Mouse (Mus musculus): Measurements from ENCODE around the gene Mex3b.
A peak's percentile ranks its signal among the peaks of the same experiment; 100 is the strongest.

Gene Mex3b

DNA sequence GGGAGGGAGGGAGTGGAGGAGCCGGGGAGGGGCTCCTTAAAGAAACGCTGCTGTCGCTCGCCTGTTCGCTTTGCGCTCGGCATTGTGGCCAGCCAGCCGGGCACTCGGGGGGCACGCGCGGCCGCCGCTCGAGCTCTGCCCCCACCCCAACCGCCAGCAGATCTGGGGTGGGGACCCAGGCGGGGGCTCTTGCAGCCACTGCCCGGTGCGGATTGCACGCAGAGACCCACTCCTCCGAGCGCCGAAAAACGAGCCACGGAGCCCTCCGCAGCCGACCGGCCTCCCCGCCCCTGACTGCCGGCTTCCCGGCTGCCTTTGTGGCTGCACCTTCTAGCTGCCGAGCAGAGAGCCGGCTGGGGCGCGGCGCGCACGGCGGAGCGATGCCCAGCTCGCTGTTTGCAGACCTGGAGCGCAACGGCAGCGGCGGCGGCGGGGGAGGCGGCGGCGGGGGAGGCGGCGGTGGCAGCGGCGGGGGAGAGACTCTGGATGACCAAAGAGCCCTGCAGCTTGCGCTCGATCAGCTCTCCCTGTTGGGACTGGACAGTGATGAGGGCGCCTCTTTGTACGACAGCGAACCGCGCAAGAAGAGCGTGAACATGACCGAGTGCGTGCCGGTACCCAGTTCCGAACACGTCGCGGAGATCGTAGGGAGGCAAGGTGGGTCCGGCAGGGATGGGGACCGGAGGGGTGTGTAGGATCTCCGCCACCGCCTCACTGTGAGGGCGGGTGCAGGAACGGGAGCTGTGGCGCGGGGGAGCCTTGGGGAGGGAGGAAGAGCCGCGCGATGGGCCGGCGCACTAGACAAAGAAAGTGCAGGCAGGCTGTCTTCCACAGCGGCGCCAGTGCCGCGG lies at the start of gene Mex3b:
Gene Mex3b (plus strand): TSS at position 63 of the 851 bp plus-strand sequence.
- DNase-seq = peak; percentile 66 to 72

- no peak for DNase-seq
Measured at GRCm38 (mm10) chr7:82819541-82819940, 47.6 kb upstream of the Mex3b start.

DNA sequence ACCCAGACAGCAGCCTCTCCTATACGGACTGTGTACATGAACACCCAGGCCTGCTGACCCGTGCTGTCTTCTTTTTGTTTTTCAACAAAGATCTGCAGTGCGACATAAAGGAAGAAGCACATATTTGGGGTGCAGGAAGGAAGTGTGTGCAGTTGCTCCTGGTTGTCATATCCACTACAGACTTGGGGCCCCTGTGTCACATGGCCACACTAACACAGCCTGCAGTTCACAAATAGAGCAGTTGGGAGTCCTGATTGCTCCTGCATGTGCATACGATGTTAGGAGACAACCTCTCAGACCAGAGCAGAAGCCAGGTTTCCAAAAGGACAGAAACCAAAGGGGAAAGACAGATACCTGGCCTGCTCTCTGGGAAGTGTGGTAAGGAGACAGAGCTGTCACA lies 46.5 kb upstream of the Mex3b start:
- peak; percentile 30 to 34 for DNase-seq

DNA sequence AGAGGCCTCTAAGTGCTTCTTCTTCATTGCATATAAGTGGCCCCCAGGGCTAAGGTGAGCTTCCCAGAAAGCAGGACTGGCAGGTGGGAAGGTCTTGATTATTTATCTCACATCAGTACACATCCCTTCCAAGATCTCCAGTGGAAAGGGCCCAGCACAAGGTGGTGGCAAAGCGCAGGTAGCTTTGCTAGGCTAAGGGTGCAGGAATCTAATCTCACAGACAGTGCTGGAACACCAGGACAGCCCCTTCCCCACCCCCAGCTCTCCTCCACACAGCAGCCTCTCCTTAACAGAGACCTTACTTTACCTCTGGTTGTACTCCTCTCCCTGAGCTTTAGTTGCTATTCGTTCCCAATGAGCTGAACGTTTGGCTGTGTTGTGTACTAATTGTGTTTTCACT lies 45.6 kb upstream of the Mex3b start:
- no peak for DNase-seq

GRCm38 (mm10) chr7:82822528-82822927 lies 44.6 kb upstream of the Mex3b start:
- no peak for DNase-seq

GRCm38 (mm10) chr7:82828193-82828592 lies 38.9 kb upstream of the Mex3b start:
- DNase-seq = no peak

DNA sequence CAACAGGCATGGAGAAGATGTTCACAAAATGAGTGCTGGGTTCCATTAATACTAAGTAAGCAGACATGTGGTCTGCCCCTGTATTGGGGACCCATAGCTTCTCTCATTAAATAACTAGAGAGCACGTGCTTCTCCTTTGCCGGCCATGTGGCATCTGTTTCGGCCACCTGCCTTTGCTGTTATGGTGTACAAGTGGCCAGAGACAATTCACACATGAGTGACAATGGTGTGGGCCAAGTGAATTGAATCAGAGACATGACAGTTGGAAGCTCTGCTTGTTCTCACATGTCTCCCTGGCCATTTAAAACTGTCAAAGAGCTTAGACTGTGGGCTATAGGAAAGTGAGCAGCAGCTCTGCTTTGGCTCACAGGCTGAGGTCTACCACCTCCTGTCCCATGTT lies 37.6 kb upstream of the Mex3b start:
- no peak for DNase-seq

GRCm38 (mm10) chr7:82834471-82834870 lies 32.7 kb upstream of the Mex3b start:
- DNase-seq = peak; percentile 26 to 59

- DNase-seq = no peak
Measured at GRCm38 (mm10) chr7:82838414-82838813, 28.7 kb upstream of the Mex3b start.

- DNase-seq = no peak
Measured at GRCm38 (mm10) chr7:82838965-82839675, 28.0 kb upstream of the Mex3b start.

- no peak for DNase-seq
Measured at GRCm38 (mm10) chr7:82842222-82842920, 24.8 kb upstream of the Mex3b start.

- DNase-seq = no peak
Measured at GRCm38 (mm10) chr7:82850756-82851155, 16.4 kb upstream of the Mex3b start.

- no peak for DNase-seq
Measured at GRCm38 (mm10) chr7:82851670-82852069, 15.5 kb upstream of the Mex3b start.

DNA sequence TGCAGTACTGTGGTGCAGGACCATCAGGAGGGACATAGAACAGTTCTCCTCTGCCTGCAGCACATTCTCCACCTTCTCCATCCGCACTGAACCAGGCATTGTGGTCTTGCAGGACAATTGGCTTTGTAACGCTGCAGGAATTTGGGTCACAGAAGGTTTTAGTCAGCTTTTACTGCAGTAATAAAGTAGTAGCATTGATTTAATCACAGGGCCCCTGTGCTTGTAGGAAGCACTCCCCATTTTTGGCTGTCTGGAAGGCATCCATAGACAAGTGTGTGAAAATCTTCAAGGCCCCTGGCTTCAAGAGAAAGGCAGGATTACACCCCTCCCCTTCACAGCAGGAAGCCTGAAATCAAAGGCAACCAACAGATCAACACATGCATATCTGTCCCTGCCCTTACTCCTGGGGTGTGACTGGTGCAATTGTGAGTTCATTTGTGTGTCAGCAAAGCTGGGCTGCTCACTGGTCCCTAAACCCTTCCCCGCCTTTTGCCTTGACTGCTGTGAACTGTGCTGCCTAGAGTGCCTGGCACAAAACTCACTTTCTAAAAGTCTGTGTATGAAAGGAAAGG lies 12.9 kb upstream of the Mex3b start:
- DNase-seq = no peak

DNA sequence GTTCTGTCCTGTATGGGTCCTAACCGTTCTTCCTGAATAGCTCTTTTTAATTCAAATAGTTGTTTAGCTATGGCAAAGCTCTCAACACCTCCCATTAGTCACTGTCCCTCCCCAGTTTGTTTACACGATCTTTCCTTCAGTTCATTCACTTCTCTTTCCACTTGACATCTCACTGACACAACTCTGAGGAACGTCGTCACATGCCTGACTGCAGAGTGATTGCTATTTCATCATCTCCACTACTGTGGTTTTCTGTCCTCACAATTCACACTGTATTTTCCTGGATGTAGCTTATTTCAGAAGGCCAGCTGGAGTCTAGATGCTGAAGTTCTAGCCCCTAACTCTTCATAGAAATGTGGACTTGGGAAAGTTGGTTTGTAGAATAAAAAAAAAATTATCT lies 8.5 kb upstream of the Mex3b start:
- no peak for DNase-seq

DNA sequence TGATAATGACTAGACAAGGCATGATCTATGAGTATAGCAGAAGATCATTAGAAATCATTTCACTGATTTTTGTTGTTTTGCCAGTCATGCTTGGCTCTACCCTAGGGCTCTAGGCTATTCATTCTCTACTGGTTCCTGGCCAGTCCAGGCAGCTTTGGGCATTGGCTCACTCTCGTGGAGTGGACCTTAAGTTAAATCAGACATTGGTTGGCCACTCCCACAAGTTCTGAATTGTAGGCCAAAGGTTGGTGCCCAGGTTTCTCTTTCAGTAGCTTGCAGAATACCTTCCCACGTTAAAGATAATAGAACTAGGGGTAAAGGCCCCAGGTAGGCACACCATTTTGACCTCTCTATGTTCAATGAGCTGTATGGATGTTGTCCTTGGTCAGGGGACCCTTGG lies 6.5 kb upstream of the Mex3b start:
- no peak for DNase-seq

GRCm38 (mm10) chr7:82863341-82863740 lies 3.8 kb upstream of the Mex3b start:
- DNase-seq = no peak

GRCm38 (mm10) chr7:82864260-82864990 lies 2.7 kb upstream of the Mex3b start:
- DNase-seq = no peak

DNA sequence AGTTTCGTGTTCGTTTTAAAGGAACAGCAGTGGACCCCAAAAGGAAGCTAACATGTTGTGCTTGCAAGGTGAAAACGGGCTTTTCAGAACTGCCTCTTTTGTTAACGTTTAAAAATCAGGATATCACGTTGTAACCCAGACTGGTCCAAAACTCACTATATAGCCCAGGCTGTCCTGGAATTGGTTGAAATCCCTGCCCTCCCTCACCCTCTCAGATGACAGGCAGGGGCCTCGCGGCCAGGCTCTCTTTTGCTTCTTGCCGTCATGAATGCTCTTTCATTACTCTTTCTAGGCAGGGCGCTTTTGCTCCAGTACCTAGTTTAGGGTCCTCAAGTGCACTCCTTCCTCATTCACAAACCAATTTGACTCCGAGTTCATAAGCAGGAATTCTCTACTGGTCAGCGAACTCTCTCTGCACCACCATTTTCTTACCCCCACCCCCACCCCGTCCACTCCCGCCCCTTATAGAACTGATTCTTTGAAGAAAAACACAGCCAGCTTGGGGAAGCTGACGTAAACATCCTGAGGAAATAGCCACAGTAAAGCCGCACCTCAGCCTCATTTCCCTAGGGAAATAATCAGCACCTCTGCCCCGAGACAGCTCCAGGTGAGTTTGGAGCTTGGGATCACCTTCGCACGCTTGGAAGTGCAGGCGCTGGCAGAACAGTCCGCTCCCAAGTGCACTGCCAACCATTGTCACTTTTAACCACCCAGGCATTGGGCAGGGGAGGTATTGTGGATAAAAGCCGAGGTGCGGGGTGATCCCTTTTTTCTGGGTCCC lies 2.0 kb upstream of the Mex3b start:
- DNase-seq = peak; percentile 36 to 39

- DNase-seq = peak; percentile 99 to 100
Measured at GRCm38 (mm10) chr7:82865834-82866485, 1.2 kb upstream of the Mex3b start.

All from thymus, postnatal 36 days (tissue).